Mouse (Mus musculus) fibroblast of lung, adult 2 months (primary cell): ENCODE results near the gene Ctnna2.
A peak's percentile ranks its signal among the peaks of the same experiment; 100 is the strongest.

ENCODE experiments used
- DNase-seq: peaks from one replicate; pipeline ENCODE4 v3.0.0-alpha.2; 2011; ENCODE audit warnings: low read depth

Ctnna2 gene

DNA sequence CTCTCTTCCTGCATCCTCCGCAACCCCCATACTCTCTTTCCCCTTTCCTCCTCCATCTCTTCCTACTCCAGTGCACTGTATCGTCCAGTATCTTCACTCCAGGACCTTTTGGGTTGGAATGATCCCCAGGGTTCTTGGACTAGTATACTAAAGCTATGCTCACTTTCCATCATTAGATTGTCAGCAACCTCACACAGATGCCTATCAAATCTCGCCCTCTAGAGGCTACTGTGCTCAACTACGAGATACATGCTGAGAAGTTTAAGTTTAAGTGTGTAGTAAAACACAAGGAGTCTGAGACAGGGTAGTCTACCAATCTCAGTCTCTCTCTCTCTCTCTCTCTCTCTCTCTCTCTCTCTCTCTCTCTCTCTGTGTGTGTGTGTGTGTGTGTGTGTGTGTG, 396.9 kb downstream of the Ctnna2 start:
- DNase-seq = no peak

DNA sequence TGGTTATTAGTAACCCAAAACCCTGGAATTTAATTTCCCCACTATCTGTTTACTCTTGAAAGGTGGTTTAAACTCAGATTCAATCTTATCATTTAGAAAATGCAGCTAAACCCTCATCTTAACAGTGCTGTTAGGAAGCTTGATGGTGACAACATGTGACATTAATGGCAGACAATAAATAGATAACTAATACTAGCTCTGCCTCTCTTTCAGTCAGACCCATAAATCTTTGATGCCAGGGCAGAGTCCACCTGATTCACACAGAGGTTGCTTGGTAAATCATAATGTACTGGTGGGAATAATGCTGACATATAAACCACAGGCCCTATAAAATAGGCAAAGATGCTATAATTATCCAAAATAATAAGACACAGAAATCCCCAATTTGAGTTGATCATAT, 398.6 kb downstream of the Ctnna2 start:
- no peak for DNase-seq

DNA sequence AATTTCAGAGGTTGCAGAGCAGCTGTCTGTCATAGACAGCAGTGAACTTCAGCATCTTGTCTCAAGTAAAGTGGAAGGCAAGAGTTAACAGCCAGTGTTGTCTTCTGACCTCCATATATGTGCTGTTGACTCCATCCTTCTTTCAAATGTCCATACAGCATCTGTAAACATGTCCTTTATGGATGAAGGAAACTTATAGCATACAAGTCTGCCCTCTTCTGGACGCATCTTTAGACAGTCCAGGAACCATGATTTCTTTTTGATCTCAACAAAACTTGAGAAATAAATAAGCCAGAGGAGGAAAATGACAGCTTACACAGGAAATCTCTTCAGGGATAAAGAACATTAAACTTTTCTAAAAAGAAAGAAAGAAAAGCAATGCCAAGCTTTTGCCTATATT, 400.9 kb downstream of the Ctnna2 start:
- no peak for DNase-seq

DNA sequence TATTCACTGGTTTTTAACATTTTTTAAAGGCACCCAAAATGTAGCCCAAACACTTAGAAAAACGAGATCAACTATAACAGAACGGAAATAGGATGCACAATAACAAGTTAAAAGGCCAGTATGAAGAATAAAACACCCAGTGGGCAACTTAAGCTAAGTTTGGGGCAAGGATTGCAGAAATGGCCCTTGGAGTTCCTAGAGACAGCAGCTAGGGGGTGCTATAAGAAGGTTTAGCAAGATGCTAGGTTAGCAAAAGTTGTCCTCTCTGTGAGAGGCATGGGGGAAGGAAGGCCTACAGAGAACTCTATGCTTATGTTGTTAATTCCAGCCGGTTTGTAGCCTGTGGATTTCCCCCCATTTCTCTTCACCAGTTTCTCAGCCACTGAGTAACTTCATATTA, 401.9 kb downstream of the Ctnna2 start:
- no peak for DNase-seq

DNA sequence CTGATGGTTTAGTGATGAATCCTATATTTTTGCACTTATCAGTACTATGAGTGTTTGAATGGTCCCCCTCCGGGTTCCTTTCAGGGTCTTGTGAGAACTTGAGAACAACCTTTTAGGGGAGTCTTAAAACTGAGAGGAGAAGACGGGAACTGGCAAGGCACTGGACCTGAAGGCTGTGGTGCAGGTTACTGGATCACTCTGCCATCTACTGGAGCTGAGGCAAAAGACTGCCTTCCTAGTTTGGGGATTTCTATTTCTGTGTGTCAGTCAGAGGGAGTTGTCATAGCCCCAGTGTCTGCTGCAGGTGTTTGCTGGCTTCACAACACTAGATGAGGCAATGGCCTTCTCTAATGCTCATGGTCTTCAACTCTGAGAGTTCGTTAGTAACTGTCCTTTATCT, 406.9 kb downstream of the Ctnna2 start:
- peak; percentile 15 for DNase-seq

DNA sequence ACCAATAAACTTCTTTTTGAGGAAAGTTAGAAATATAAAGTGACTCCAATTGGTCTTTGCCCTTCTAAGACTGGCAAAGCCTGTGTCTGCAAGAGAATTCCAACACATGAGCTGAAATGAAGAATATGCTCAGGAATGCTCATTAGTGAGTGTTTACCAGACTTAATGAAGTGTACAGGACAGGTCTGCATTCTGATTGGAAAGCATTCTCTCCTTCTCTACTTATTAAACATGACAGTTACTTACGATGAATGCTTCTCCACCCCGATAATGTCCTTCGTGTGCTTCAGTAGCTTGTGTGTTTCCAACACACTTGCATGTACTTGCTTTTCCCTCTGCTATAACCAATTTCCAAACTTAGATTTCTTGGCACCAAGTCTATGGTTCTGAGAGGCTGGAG, 409.6 kb downstream of the Ctnna2 start:
- DNase-seq = no peak

DNA sequence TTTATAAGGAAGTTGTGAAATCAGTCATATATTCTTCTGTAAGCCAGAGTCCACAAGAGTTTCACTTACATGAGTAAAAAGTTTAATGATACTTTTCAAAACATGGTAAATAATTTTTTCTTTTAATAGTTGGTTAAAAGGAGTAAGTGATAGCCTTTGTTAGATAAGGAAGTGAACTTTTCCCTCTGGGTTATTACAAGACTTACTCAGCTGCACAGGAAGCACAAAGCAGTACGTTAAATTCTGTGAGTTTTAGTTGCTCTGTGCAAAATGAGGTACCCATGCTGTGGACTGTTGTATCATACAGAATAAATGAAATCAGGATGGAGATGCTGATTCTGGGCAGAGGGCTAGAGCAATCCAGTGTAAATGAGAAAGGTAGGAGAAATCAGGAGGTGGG, 423.3 kb downstream of the Ctnna2 start:
- no peak for DNase-seq

DNA sequence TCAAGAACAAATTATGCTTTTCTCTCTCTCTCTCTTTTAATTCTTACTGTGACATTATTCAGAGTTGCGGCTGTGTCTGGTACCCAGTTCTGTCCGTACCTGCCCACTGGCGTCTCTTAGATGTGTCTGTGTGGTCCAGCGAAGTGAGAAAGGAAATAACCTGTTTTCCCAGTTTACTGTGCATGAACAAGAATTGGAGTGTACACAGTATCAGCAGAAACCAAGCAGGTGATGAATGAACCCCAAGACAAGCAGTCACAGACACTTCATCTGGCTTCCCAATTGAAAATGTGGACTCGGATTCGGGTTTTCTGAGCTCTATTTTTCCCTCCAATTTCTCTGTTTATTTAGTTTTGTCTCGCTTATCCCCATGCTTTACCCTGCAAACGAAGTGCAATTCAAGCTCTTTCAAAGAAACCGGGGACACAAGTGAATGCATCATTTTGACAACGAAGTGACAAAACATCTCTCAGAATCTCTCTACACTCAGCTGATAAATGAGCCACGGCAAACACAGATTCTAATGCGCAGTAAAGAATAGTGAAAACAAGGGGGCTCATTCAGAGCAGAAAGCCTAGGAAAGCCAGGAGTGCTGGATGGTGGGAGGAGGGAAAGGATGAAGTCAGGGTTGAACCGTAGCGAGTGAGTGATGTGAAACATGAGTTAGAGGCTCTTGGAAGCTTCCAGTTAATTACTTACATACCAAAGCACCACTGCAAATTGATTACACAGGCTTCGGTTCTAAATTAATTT, 442.3 kb downstream of the Ctnna2 start:
- no peak for DNase-seq

DNA sequence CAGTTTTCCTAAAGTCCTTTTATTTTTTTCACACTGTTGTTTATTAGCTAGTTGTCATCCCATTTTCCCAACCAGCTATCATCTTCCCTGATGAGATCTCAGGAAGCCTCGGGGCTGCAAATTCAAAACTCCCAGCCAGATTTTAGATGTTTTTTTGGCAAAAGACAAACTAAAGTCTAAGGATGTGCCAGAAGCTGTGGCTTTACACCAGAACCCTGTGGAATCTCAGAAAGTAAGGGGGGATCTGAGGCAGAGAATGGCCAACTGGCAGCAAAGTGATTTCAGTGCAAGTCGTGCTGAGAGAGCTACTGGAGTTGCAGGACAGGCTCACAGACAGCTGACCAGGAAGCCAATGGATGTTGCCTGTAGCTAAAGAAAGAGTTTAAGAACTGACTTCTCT, 451.9 kb downstream of the Ctnna2 start:
- no peak for DNase-seq

DNA sequence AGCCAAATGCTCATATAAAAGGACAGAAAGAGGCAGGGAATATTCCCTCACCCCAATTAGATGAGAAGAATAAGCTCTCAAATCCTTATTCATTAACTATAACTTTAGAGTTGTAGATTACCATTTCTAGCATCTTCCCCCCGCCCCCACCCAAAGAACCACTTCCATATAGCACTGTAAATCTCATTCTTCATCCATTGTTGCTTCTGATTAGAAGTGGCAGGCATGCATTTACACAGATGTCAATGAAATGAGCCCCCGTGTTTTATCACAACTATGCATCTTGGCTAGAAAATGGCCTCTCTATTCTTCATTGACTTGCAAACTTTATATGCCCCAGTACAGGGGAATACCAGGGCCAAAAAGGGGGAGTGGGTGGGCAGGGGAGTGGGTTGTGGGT, 457.7 kb downstream of the Ctnna2 start:
- DNase-seq = no peak

DNA sequence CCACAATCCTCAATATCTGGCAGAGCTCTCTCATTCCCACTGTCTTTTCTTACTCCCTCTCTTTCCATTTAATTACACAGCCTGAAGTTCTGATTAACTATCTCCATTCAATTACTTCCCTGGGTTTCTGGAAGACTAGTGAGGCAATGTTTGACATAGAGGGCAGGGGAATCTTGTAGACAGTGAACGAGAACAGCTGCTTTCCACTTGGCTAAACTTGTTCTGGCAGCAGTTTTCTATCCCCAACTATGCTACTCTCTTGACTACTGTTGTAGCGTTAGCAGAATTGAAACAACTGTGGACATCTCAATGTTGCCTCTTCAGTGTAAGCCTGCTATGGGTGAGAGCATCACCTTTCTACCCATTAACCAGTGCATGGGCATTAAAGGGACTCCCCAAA, 463.0 kb downstream of the Ctnna2 start:
- DNase-seq = no peak

DNA sequence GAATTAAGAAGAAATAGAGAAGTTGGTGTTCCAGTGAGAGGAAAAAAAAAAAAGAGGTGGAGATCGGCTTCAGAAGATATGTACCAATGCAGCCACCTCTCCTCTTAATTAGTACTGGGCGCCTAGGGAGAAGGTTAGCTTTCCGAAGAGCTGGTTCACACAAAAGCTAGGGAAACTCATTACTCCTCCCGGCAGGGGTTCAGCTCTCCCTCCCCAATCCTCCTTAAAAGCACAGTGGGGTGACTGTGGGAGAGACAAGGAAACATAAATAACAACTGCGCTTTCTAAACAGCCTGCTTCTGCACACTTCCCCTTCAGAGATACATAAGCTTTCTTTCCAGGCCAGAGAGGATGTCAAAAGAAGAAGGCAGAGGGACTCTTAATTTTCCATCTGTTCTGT, 467.7 kb downstream of the Ctnna2 start:
- DNase-seq = no peak

DNA sequence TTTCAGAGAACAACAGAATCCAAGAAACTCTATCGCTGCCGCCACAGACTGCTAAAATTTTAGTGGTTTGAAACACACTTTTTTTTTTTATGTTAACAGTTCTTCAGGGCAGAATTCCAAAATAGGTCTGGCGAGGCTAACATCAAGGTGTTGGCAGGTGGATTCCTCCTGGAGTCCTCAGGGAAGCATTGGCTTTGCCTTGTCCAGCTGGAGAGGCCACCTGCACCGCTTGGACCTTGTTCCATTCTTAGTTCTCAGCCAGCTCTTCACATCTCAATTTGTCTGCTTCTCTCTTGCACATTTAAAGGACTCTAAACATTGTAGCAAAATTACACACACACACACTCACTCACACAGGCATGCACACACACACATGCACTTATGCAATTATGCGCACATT, 487.8 kb downstream of the Ctnna2 start:
- no peak for DNase-seq

DNA sequence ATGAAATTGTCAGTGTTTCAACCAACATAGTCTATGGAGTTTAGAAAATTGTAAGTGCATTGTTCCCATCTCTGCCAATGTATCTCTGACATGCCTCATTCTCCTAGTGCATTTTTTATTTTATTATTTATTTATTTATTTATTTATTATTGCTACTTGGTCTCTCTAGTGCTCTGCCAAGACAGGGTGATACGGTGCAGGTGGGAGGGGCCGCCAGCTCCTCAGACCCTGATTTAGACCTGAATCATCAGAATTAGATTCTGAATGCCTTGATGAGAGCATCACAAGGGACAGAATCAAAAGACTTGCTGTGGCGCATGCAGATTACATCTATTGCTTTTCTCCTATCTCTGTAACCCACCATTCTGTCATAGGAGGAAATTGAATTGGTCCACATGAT, 492.8 kb downstream of the Ctnna2 start:
- DNase-seq = no peak

DNA sequence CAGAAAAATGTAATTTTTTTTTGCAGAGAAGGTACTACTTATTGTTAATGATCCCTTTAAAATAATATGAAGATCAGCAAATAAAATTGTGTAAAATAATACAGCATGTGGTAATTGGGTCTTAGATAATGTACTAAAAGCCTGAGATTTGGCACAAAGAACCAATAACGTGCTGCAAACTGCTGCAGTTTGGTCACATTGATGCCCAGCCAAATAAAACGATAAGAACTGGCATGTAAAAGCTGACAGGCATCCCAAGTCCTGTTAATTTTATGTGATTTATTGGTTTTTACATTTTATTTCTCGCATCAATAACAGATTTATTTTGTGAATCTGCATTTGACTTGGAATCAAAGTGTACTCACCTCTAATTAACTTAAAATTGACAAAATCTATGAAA, 497.4 kb downstream of the Ctnna2 start:
- DNase-seq = no peak

DNA sequence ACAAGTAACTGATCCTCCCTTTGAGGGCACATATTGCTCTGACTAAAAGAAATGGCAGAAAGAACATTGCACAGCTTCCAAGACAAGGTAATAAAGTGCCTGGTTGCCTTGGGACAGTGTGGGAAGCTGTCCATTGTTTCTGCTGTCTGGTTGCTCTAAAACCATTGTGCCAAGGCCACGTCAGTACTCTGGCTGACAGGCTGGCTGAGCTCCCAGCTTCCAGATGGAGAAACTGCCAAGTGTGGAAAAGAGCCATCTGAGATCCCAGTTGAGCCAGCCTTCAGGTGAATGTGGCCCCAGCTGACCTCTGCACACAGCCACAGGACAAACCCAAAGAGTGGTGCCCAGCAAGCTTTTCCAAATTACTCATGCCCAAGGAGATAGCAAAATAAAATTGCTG, 504.1 kb downstream of the Ctnna2 start:
- DNase-seq = peak; percentile 62

DNA sequence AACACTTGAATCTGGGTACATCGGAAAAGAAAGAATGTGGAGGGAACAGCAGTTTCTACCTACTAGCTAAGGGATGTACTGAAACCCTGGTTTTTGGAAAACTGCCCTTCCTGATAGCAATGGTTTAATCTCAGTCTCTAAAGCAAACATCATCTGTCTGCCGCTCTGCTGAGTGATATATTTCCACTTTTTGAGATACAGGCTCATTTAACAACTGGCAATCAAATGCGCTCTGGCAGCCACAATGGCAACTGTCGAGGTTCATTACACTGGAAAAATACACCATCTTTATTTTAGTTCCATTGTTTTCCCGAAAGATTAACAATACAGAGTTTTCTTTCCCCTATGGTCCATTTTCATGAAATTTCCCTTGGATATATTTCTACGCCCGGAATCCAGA, 506.2 kb downstream of the Ctnna2 start:
- DNase-seq = no peak

DNA sequence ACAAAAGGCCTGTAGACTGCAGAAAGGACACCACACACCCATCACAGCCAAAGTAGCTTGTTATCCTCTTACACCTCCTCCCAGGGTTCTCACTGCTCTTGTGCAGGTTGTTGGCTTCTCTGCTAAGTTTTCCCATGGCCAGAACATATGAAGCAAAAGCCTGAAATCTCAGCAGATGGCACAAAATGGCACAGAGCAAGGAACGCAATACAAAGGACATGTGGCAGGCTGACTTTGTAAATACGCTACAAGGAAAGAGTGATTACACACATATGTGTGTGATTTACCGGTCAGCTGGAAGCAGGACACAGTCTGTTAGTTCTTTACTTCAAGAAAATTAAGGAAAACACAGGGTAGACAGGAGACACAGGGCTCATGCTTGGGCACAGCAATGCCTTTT, 511.4 kb downstream of the Ctnna2 start:
- no peak for DNase-seq

DNA sequence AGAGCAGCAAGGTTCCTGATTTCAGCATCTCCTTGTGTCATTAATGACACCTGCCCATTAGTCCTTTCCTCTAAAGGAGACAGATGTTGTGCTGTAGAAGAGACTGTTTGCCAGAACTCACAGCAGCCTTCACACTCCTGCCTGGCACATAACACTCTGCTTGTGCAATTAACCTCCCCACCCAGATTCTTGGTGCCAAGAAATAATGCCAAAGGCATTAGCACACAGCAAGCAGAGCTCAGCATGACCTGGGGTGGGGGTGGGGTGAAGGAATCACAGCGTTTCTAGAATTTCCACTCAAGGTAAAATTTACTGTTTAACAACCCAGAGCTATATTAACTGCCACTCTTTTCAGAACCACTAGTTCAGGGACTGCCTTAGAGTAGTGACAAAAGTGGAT, 516.8 kb downstream of the Ctnna2 start:
- peak; percentile 32 for DNase-seq

DNA sequence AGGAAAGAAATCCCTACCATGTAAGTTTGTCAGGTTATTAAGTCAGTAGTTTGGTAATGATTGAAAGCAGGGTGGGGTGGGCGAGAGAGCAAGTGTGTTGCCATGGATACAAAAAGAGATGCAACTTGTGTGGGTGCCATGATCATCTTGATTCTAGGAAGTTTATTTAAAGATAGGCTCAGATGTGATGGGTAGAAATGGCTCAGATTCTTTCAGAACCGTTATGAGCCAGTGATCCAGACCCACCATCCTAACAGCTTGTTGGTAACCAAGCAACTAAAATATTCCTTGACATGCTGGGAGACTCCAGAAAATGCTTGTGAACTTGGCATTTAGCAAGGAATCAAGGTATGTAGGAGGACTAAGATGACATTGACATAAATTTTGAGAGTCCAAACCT, 521.6 kb downstream of the Ctnna2 start:
- DNase-seq = no peak

DNA sequence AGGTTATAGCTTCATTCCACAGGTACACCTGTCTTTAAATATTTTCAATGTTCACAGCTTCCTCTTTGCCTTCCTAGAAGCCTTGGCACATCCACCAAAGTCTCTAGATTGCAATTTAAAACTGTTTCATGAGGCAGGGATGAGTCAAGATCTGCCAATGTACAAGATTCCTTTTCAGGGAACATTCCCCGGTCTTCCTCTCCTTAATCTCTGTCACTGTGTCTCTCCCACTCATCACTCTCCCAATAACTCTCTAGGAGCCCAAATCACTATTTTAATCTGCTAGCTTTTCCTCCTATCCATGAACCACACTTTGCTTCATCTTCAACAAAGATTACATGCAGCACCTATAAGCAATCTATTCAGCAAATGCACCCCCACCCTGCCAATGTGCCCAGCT, 532.6 kb downstream of the Ctnna2 start:
- DNase-seq = no peak

DNA sequence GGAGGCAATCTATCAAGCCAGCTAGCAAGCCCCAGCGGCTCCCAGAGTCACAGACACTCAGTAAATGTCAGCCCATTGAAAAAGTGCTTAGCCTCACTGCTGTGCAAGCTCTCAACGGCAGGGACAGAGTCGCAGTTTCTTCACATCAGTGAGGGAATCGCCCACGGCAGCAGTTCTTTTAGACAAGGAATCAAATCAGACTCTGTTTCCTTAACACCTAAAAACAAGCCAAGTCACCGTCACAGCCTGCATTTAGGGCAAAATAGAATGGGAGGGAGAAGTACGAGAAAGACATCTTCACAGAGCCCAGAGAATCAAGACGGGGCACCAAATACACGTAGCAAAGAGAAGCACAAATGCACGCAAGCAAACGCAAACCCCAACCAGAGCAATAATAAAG, 535.6 kb downstream of the Ctnna2 start:
- no peak for DNase-seq

DNA sequence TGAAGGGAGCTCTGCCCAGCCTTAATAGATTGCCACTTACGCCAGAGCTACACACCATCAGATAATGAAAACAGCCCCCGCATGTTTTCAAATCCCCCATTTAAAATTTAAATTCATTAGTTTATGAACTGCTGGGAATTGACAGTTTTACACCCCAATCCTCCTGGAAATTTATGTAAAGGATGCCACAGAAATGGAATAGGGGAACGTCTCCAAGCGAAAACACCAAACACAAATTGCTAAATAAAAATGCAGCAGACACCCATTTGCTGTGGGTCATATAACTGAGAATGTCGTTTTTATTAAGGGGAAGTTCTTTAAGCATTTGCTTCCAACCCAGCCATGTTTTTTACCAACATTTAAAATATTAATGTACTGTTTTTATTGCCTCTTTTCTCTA, 538.4 kb downstream of the Ctnna2 start:
- DNase-seq = no peak

DNA sequence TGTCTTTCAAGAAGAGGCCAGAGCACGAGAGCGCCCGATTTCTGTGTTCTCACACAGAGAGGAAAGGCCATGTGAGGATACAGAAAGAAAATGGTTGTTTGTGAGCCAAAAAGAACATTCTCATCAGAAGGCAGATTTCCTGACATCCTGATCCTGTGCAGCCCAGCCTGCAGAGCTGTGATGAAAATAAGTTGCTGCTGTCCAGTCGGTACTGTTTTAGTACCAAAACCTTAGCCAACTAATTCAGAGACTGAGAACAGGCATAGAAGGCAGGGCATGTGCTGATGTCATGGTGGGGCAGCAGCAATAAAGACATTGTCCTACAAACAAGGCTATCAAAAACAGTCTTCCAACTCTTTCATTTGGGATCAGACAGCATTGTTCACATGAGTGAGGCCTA, 549.1 kb downstream of the Ctnna2 start:
- peak; percentile 6 for DNase-seq

DNA sequence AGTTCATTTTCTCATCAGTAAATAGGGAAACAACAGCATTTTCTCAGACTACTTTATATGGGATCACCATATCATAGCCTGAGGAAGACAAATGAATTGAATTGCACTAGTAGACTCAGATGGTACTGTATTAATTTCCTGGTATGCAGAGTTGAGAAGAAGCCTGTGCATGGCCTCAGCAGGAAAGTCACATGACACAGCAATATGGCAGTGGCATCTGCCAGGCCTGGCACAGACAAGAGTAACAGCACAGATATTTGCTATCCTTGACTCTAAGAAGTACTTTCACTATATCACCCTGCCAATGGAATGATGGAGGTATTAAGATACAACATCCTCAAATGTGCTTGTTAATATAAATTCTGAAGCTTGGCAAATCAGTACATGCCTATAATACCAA, 553.8 kb downstream of the Ctnna2 start:
- DNase-seq = no peak
